Mouse (Mus musculus) lung, embryonic 14.5 days (tissue): ENCODE data around the gene Atp8b3. TPM values are rescaled to one million over a fixed set of nuclear protein-coding genes. Genes with fewer than 3 reads are reported as not detected.

Experiments
- ATAC-seq: fragments of 200-750 bp; cut with Nextera tagmentation; 2 replicates; pipeline ENCODE4 v1.8.0; 2017; ENCODE audit warnings: mild to moderate bottlenecking, moderate TSS enrichment, moderate library complexity; ENCODE audit not compliant: insufficient read depth
- DNase-seq: peaks from one replicate; pipeline ENCODE4 v3.0.0-alpha.2; 2015
- H3K27ac ChIP-seq: fragments of 300-500 bp; sonication (generic); 2 replicates; pipeline ENCODE4 v1.5.1; 2014; ENCODE audit warnings: low read depth, mild to moderate bottlenecking, moderate library complexity
- H3K27me3 ChIP-seq: fragments of 300-500 bp; sonication (generic); 2 replicates; pipeline ENCODE4 v1.6.1; 2014; ENCODE audit warnings: low read length, control low read depth; ENCODE audit not compliant: insufficient read depth
- H3K36me3 ChIP-seq: fragments of 300-500 bp; sonication (generic); 2 replicates; pipeline ENCODE4 v1.6.1; 2014; ENCODE audit warnings: control low read depth; ENCODE audit not compliant: insufficient read depth
- H3K4me1 ChIP-seq: fragments of 300-500 bp; sonication (generic); 2 replicates; pipeline ENCODE4 v1.6.1; 2014; ENCODE audit warnings: antibody characterized with exemption, control low read depth; ENCODE audit not compliant: insufficient read depth
- H3K4me2 ChIP-seq: fragments of 300-500 bp; sonication (generic); 2 replicates; pipeline ENCODE4 v1.6.1; 2014; ENCODE audit warnings: mild to moderate bottlenecking
- H3K4me3 ChIP-seq: fragments of 300-500 bp; sonication (generic); 2 replicates; pipeline ENCODE4 v1.5.1; 2014; ENCODE audit warnings: low read depth, low read length
- H3K9ac ChIP-seq: fragments of 300-500 bp; sonication (generic); 2 replicates; pipeline ENCODE4 v1.6.1; 2014
- H3K9me3 ChIP-seq: fragments of 300-500 bp; sonication (generic); 2 replicates; pipeline ENCODE4 v1.6.1; 2016; ENCODE audit warnings: low read depth, low read length, control low read depth
- CTCF ChIP-seq: IDR thresholded peaks from 2 replicates; pipeline ENCODE4 v1.5.1; 2016; ENCODE audit warnings: antibody characterized with exemption, low read depth
- WGBS: fragments of 180-500 bp; shearing (Covaris S2); extraction: QIAGEN DNeasy Blood & Tissue Kit; methylation state at CpG from one replicate; pipeline ENCODE4 v1.1.7; 2014; 5-methylcytosine and 5-hydroxymethylcytosine counted together
- polyA plus RNA-seq: library from polyadenylated mRNA; unstranded; fragments of >200 nt; fragmentation: Nextera tagmentation; extraction: Ambion mirVana; gene quantifications from 2 replicates; pipeline ENCODE4 v1.2.1, GENCODE M21; 2014

Atp8b3 gene
- polyA plus RNA-seq, 1 experiment from 2014 or later, result 0.14 TPM

GRCm38 (mm10) chr10:80504724-80505123, 34.2 kb downstream of the Atp8b3 start:
- Histone ChIP-seq H3K4me2 (no peak overlapping the region), H3K36me3 (no peaks in the 10 kb centered on the region), H3K27me3 (peaks cover 70% of the 10 kb centered on the region), H3K27ac (no peak overlapping the region), H3K9ac (no peak overlapping the region), H3K4me1 (no peaks in the 10 kb centered on the region), H3K9me3 (no peaks in the 10 kb centered on the region), H3K4me3 (no peak overlapping the region)
- TF ChIP-seq CTCF, result no peak
- 0% methylated on average over 9 of the region's 9 CpGs for WGBS
- no peak for DNase-seq
- ATAC-seq, result no peak

- Histone ChIP-seq H3K27me3 (peaks cover 80% of the 10 kb centered on the region), H3K4me3 (no peak overlapping the region), H3K4me2 (no peak overlapping the region), H3K4me1 (no peaks in the 10 kb centered on the region), H3K36me3 (no peaks in the 10 kb centered on the region), H3K27ac (no peak overlapping the region), H3K9me3 (no peaks in the 10 kb centered on the region), H3K9ac (no peak overlapping the region)
- no peak for DNase-seq
- WGBS, result 1% methylated on average over 27 of the region's 27 CpGs
- TF ChIP-seq CTCF, result no peak
- no peak for ATAC-seq
Measured at GRCm38 (mm10) chr10:80503599-80504220, 35.2 kb downstream of the Atp8b3 start.

GRCm38 (mm10) chr10:80502819-80503314, 36.1 kb downstream of the Atp8b3 start:
- WGBS, result 3% methylated on average over 22 of the region's 22 CpGs
- Histone ChIP-seq H3K36me3 (no peaks in the 10 kb centered on the region), H3K9ac (no peak overlapping the region), H3K4me3 (no peak overlapping the region; the same call in 1 of the 2 replicates), H3K4me2 (no peak overlapping the region), H3K9me3 (no peaks in the 10 kb centered on the region), H3K4me1 (no peaks in the 10 kb centered on the region), H3K27me3 (peaks cover 86% of the 10 kb centered on the region), H3K27ac (no peak overlapping the region)
- no peak for ATAC-seq
- TF ChIP-seq CTCF, result no peak
- no peak for DNase-seq

- WGBS, result under 1% methylated on average over 7 of the region's 7 CpGs
- no peak overlapping the region for H3K4me2 ChIP-seq
- no peaks in the 10 kb centered on the region for H3K9me3 ChIP-seq
- DNase-seq (no peak), ATAC-seq (no peak)
- H3K27ac ChIP-seq, result no peak overlapping the region
- no peak for TF ChIP-seq CTCF
- H3K4me1 ChIP-seq, result no peaks in the 10 kb centered on the region
- no peaks in the 10 kb centered on the region for H3K36me3 ChIP-seq
- no peak overlapping the region for H3K9ac ChIP-seq
- peaks cover 87% of the 10 kb centered on the region for H3K27me3 ChIP-seq
- no peak overlapping the region for H3K4me3 ChIP-seq
Measured at GRCm38 (mm10) chr10:80502291-80502690, 36.6 kb downstream of the Atp8b3 start.

GRCm38 (mm10) chr10:80496421-80496820, 42.5 kb downstream of the Atp8b3 start:
- 2% methylated on average over 20 of the region's 20 CpGs for WGBS
- ATAC-seq (no peak), DNase-seq (no peak)
- H3K4me2 ChIP-seq, result no peak overlapping the region
- no peak overlapping the region for H3K9ac ChIP-seq
- no peak overlapping the region for H3K27ac ChIP-seq
- H3K27me3 ChIP-seq, result peaks cover 98% of the 10 kb centered on the region
- H3K36me3 ChIP-seq, result no peaks in the 10 kb centered on the region
- H3K4me1 ChIP-seq, result no peaks in the 10 kb centered on the region; the same call in 1 of the 2 replicates
- TF ChIP-seq CTCF, result no peak
- H3K4me3 ChIP-seq, result no peak overlapping the region; the same call in 1 of the 2 replicates
- no peaks in the 10 kb centered on the region for H3K9me3 ChIP-seq

GRCm38 (mm10) chr10:80495901-80496300, 43.0 kb downstream of the Atp8b3 start:
- H3K9me3 ChIP-seq, result no peaks in the 10 kb centered on the region
- peak overlapping the region; percentile 42 for H3K4me3 ChIP-seq
- DNase-seq (peak; percentile 35), ATAC-seq (no peak)
- H3K4me1 ChIP-seq, result no peaks in the 10 kb centered on the region; the same call in 1 of the 2 replicates
- no peaks in the 10 kb centered on the region for H3K36me3 ChIP-seq
- under 1% methylated on average over 35 of the region's 35 CpGs for WGBS
- no peak overlapping the region for H3K9ac ChIP-seq
- H3K27ac ChIP-seq, result no peak overlapping the region
- no peak for TF ChIP-seq CTCF
- peak overlapping the region; percentile 76 for H3K4me2 ChIP-seq
- H3K27me3 ChIP-seq, result peaks cover 98% of the 10 kb centered on the region

- WGBS, result under 1% methylated on average over 34 of the region's 42 CpGs
- peak; percentile 78 for DNase-seq
- TF ChIP-seq CTCF, result no peak; the same call in 1 of the 2 replicates
Measured at GRCm38 (mm10) chr10:80494732-80495131, 44.2 kb downstream of the Atp8b3 start, which contains the start of gene Onecut3. Gene Onecut3 (plus strand): TSS chr10:80494835.

More at GRCm38 (mm10) chr10:80494732-80495131, 44.2 kb downstream of the Atp8b3 start, which contains the start of gene Onecut3:
- Histone ChIP-seq H3K9me3 (no peaks in the 10 kb centered on the region), H3K27me3 (peaks cover 98% of the 10 kb centered on the region), H3K27ac (no peak within 1 kb of the TSS), H3K36me3 (no peaks in the 10 kb centered on the region), H3K4me3 (peak within 1 kb of the TSS; percentile 42), H3K9ac (peak within 1 kb of the TSS; percentile 23; the same call in 1 of the 2 replicates), H3K4me1 (no peaks in the 10 kb centered on the region; the same call in 1 of the 2 replicates), H3K4me2 (peak within 1 kb of the TSS; percentile 76)
- ATAC-seq, result peak; percentile 50
